9 mouse cellular contexts compared by ENCODE assay signal in the genomic region with DNA sequence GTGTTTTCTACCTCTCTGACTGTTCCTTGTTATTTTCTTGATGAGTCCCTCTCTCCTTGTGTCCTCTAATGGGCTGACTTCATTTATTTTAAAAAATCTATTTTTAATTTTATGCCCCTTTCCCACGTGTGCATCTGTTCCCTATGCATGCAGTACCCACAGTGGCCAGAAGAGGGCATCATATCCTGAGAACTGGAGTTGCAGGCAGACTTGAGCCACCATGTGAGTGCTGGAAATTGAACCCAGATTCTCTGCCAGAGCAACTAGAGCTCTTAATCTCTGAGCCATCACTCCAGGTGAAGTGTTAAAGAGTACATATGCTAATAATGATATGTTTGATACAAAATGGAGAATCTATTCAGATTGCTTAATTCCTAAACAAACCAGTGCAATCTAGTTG. TPM values are rescaled to one million over a fixed set of nuclear protein-coding genes. Genes with fewer than 3 reads are reported as not detected.
A peak's percentile ranks its signal among the peaks of the same experiment; 100 is the strongest.
DNase-seq lines count a peak whose midpoint lies in the region; ATAC-seq lines count a peak whose summit lies in the region.
"Had no signal": no experiment of that assay in that cellular context is flagged by ENCODE, and none has a peak within 500 bp of the region (broad histone marks: within the 10 kb centered on the region; RNA-seq: fewer than 3 reads in every experiment).

No protein-coding gene starts in this region.

- DNase-seq in left cerebral cortex, postnatal 4 days, result peak; percentile 13
- DNase-seq in left cerebral cortex, postnatal 25 days (ENCODE audit: low spot score in 2 of 2), result no peak
- peak; percentile 11 for DNase-seq in MEL-GATA-1-ER (ENCODE audit: extremely low read depth, low read depth)
- peak; percentile 2 for DNase-seq in cerebellum, postnatal 36 days
- DNase-seq in urinary bladder, postnatal 36 days (ENCODE audit: low spot score in 2 of 2), result no peak
- no peak for DNase-seq in forebrain, embryonic 10.5 days (ENCODE audit: extremely low spot score, low spot score)

- H3K4me1 ChIP-seq in forebrain, embryonic 10.5 days, result no peaks in the 10 kb centered on the region
- H3K4me1 ChIP-seq in heart, embryonic 11.5 days (ENCODE audit: control insufficient read depth, insufficient read depth, low read length), result no peaks in the 10 kb centered on the region

- ATAC-seq in megakaryocyte, adult 5-6 weeks (ENCODE audit: poor library complexity, severe bottlenecking), result peak; percentile 75
- no peak for ATAC-seq in heart, embryonic 11.5 days (replicated peaks; ENCODE audit: insufficient number of reproducible peaks, low FRiP score, low TSS enrichment)

- intact Hi-C loops in left cerebral cortex, postnatal 4 days (cut with DNase I), result no loop called here
- intact Hi-C loops in left cerebral cortex, postnatal 25 days (cut with DNase I), result no loop called here

- no peak overlapping the region for H3K4me3 ChIP-seq in forebrain, embryonic 10.5 days
- H3K4me3 ChIP-seq in heart, embryonic 11.5 days (ENCODE audit: low read depth, low read length), result no peak overlapping the region

- no peaks in the 10 kb centered on the region for H3K9me3 ChIP-seq in forebrain, embryonic 10.5 days
- H3K9me3 ChIP-seq in heart, embryonic 11.5 days (replicated peaks; ENCODE audit: control insufficient read depth, low read length), result no peaks in the 10 kb centered on the region; the same call in 1 of the 2 replicates

- no peaks in the 10 kb centered on the region for H3K36me3 ChIP-seq in forebrain, embryonic 10.5 days (replicated peaks)
- H3K36me3 ChIP-seq in heart, embryonic 11.5 days (ENCODE audit: control insufficient read depth, insufficient read depth, low read length), result no peaks in the 10 kb centered on the region

- no peak overlapping the region for H3K27ac ChIP-seq in forebrain, embryonic 10.5 days
- no peak overlapping the region for H3K27ac ChIP-seq in heart, embryonic 11.5 days (ENCODE audit: low read depth, low read length)
- H3K27ac ChIP-seq: macrophage had no signal

- H3K9ac ChIP-seq in heart, embryonic 11.5 days (ENCODE audit: low read depth, low read length), result no peak overlapping the region

- no peak overlapping the region for H3K4me2 ChIP-seq in heart, embryonic 11.5 days

- no peaks in the 10 kb centered on the region for H3K27me3 ChIP-seq in forebrain, embryonic 10.5 days (ENCODE audit: poor library complexity, severe bottlenecking)
- no peaks in the 10 kb centered on the region for H3K27me3 ChIP-seq in heart, embryonic 11.5 days (ENCODE audit: control insufficient read depth, insufficient read depth, low read length)

- 9% methylated on average over 1 of the region's 1 CpGs for WGBS in forebrain, embryonic 10.5 days
- WGBS in heart, embryonic 11.5 days (ENCODE audit: insufficient replicate concordance), result 29% methylated on average over 1 of the region's 1 CpGs

RNA-seq across cellular contexts. Expression of a gene that starts 58.7 kb away (rescaled TPM):
- total RNA-seq in left cerebral cortex, postnatal 4 days (2021), result 10 to 100 TPM; 12.3 to 14.9 TPM
- total RNA-seq in left cerebral cortex, postnatal 25 days (2021), result 10 to 100 TPM; 11.1 to 11.7 TPM
- total RNA-seq in megakaryocyte, adult 5-6 weeks (2015), result not detected in 2 replicates
- total RNA-seq in megakaryocyte, adult 5-6 weeks (2017), result 0.07 TPM in 1 of 2 replicates, not detected in the other
- polyA plus RNA-seq in forebrain, embryonic 10.5 days (2016; fragmentation: Nextera tagmentation; extraction: Ambion mirVana), result 3.1 and 3.7 TPM in 2 replicates
- 1.4 and 3.0 TPM in 2 replicates for polyA plus RNA-seq in heart, embryonic 11.5 days (2014; fragmentation: Nextera tagmentation; extraction: Ambion mirVana)

Comparison
In these comparisons a context has a peak if more than half of its experiments do, and no peak if none do; other contexts are left out.
1. DNase-seq: peak in left cerebral cortex, postnatal 4 days (single experiment), MEL-GATA-1-ER (single experiment) and cerebellum, postnatal 36 days (2 of 2); none in left cerebral cortex, postnatal 25 days (0 of 2), urinary bladder, postnatal 36 days (0 of 2) and forebrain, embryonic 10.5 days (single experiment).
2. RNA of a gene that starts 58.7 kb away (total RNA-seq): 12.3 to 14.9 TPM in left cerebral cortex, postnatal 4 days and 11.1 to 11.7 TPM in left cerebral cortex, postnatal 25 days; 0.07 TPM in megakaryocyte, adult 5-6 weeks; every median in the first group is over 10 times any median in the second.